Mouse (Mus musculus) brain, adult 10 weeks (tissue): ENCODE results near the gene Eno3. TPM values are rescaled to one million over a fixed set of nuclear protein-coding genes. Genes with fewer than 3 reads are reported as not detected.

Experiments used
- polyA plus RNA-seq: library from polyadenylated mRNA; stranded (reverse); fragments of 350-450 nt; fragmentation: Illumina TruSeq; extraction: RNeasy Lipid Tissue Mini Kit (QIAGEN cat#74804); gene quantifications from one replicate; pipeline ENCODE4 v1.2.3, GENCODE M21; 2015; ENCODE audit warnings: low read depth, low replicate concordance

Gene Eno3
- 11.5 TPM for polyA plus RNA-seq

DNA sequence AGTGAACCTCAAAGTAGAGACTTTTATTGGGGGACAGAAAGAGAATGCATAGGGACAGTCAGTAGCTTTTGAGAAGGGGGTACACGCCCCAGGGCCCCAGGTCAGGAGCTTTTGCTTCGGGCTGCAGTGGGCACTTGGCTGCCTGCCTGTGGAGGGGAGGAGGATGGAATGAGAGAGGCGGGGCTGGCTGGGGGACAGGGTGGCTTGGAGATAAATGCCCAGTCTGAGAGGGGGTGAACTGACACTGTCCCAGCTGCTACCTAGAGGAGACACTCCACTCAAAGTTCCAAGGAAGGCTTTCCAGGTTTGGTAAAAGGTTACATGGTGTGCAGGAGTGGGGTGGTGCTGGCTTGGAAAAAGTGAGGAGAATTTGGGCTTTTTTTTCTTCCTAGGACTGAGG lies at the start of gene Eno3:
Gene Eno3, plus strand, starts transcription at position 239 of the 400 bp plus-strand sequence.

GRCm38 (mm10) chr11:70615516-70616093 lies 41.4 kb upstream of the Eno3 start, which contains the start of gene 4930544D05Rik:
TSS of gene 4930544D05Rik (plus strand) at chr11:70615848.

DNA sequence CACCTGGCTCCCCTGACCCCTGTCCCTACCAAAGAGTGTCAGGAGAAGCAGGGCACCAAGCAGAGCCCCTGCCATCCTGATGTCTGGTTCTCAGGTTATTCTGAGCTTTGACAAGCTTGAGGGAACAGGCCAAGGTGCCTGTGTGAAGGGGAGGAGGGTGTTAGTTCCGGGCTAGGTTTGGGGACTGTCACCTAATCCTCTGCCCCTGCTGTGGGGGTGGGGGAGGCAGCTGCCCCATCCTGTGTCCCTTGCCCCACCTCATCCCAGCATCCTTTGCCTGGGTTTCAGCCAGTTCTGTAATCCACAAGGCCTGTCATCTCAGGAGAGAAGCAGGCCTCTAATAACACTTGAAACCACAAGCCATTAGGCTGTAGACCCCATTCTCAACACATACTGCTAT lies 37.9 kb upstream of the Eno3 start, which contains the start of gene Chrne:
Gene Chrne, minus strand, starts transcription at position 116 of the 400 bp plus-strand sequence.

GRCm38 (mm10) chr11:70638714-70639278 lies 18.2 kb upstream of the Eno3 start, which contains the start of gene Gp1ba:
TSS of gene Gp1ba (plus strand) at chr11:70639122.

DNA sequence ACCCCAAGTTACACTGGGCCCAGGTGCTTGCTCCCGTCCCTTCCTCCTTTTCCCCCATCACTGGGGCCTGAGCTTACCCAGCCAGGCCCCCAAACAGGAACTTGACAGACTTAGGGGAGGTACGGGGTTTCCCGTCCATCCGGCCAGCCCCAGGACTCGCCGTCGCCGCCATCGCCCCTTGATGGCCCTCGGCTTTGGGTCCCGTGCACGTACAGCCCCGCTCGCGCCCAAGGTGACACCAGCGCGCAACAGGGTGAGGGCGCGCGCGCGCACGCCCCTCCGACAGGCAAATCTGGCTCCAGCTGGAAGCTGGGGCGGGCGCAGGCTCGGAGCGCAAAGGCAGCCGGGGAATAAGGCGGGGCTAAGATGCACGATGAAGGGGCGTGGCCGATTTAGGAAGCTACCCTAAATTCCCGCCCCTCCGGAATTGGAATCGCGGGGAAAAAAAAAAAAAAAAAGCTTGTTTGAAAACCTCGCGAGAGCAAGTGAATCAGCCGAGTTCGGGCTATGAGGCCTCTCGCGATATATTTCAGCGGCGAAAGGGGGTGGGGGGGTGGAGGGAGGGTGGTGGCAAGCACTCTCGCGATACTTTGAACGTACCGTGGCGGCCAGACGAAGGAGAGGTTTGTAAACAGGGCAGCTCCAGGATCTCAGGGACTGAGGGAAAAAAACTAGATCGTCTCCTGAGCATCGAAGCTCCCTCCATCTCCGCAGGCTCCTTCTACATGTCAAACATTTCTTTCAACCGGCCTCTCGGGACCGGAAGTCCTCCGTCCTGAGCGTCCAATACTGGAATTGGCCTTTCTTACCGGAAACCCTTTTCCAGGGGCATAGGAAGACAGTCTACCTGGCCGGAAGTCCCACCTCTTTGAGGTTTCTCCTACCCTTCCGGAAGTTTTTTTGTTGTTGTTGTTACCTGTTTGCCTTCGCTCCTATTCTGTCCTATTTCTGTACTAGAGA lies 10.0 kb upstream of the Eno3 start, which contains the start of the genes Rnf167 and Slc25a11:
Gene Rnf167, plus strand, starts transcription at position 545 of the 960 bp plus-strand sequence.
Gene Slc25a11, minus strand, starts transcription at position 789 of the 960 bp plus-strand sequence.

DNA sequence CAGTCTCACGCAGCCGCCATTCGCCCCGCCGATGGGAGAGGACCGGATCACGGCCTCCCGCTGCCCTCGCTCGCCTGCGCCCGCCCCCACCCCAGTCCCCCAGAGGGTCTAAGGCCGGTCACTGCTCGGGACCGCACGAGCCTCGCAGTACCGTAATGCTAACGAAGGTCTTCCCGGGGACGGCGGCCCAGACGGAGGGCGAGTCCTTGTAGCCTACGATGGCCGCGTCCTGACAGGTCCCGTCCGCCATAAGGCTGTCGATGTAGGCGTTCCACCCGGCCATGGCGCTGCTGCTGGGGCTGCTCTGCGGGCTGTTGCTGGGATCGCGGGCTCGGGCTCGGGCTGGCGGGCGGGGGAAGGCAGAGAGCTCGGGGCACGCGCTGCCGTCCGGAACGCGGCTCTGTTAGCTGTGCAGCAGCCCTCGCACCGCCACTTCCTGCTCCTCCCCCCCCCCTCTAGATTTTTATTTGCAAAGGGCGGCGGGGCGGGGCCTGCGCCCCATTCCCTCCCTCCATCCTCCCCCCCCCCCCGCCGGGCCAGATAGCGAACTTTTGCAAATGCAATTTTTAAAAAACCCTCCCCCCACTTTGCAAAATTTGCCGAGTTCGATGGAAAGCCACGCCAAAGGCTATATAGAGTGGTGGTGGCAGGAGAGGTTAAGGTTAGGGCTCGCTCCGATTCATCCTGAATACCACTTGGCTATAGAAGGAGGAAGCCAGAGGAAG lies 2.6 kb upstream of the Eno3 start, which contains the start of gene Pfn1:
Gene Pfn1, minus strand, starts transcription at position 447 of the 725 bp plus-strand sequence.

GRCm38 (mm10) chr11:70668771-70669505 lies 11.9 kb downstream of the Eno3 start, which contains the start of gene Spag7:
TSS of gene Spag7 (minus strand) at chr11:70669416.

GRCm38 (mm10) chr11:70687601-70688199 lies 30.7 kb downstream of the Eno3 start, which contains the start of gene Camta2:
TSS of gene Camta2 (minus strand) at chr11:70688105.

DNA sequence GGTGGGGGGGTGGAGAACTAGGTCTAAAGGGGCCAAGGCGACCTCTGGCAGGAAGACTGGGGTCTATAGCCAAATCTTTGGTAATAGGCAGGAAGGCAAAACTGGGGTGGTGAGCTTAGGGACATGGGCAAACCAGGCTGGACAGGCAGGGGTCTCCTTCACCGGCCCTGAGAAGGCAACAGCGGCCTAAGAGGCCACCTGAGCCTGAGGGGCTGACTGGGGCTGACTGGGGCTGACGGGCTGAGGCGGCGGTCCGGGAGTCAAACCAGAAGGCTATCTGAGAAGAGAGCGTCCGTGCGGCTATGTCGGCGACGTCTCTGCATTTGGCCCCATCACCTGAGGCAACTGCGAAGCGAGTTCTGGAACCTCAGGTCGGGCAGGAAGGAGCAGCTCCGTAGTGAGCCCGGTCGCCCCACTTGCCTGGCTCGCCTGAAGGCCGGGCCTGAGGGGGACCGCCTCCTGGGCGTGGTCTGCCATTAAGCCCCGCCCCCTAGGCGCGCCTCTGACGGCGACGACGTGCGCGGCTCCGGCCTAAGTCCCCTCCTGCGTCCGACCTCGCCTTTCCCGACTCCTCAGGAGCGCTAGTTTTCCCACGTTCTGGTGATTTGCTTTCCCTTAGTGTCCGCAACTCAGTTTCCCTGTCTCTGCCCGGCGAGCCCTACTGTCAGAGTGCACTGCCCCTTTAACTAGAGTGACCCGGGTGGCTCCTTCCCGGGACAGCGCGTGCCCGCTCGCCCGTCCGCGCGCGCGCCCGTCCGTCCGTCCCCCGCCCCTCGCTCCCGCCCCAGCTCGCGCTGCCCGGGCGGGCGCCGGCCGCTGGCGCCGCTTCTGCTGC lies 42.9 kb downstream of the Eno3 start, which contains the start of the genes Inca1 and Kif1c:
Gene Inca1, minus strand, starts transcription at position 434 of the 835 bp plus-strand sequence.
Gene Kif1c, plus strand, starts transcription at position 827 of the 835 bp plus-strand sequence.

Other genes with a start within 250 kb of the Eno3 start
- 20.3 TPM for gene Pelp1, start 247.2 kb upstream of the Eno3 start, polyA plus RNA-seq
- 79.9 TPM for gene Arrb2, start 224.6 kb upstream of the Eno3 start, polyA plus RNA-seq
- gene Med11, start 205.3 kb upstream of the Eno3 start, polyA plus RNA-seq: 24.0 TPM
- gene Zmynd15, start 197.8 kb upstream of the Eno3 start, polyA plus RNA-seq: 0.36 TPM
- gene Cxcl16, start 197.2 kb upstream of the Eno3 start, polyA plus RNA-seq: 2.5 TPM
- 1.5 TPM for gene Tm4sf5, start 152.0 kb upstream of the Eno3 start, polyA plus RNA-seq
- not detected for gene Vmo1, start 142.6 kb upstream of the Eno3 start, polyA plus RNA-seq
- gene Gltpd2, start 138.0 kb upstream of the Eno3 start, polyA plus RNA-seq: not detected
- 328 TPM for gene Psmb6, start 131.8 kb upstream of the Eno3 start, polyA plus RNA-seq
- not detected for gene Gm40193, start 124.3 kb upstream of the Eno3 start, polyA plus RNA-seq
- gene Pld2, start 117.1 kb upstream of the Eno3 start, polyA plus RNA-seq: 15.0 TPM
- gene Mink1, start 94.3 kb upstream of the Eno3 start, polyA plus RNA-seq: 199 TPM
- not detected for gene 4930544D05Rik, start 41.4 kb upstream of the Eno3 start, polyA plus RNA-seq
- gene Chrne, start 38.0 kb upstream of the Eno3 start, polyA plus RNA-seq: not detected
- gene Gp1ba, start 18.1 kb upstream of the Eno3 start, polyA plus RNA-seq: not detected
- 88.6 TPM for gene Rnf167, start 10.0 kb upstream of the Eno3 start, polyA plus RNA-seq
- 157 TPM for gene Slc25a11, start 9.7 kb upstream of the Eno3 start, polyA plus RNA-seq
- gene Pfn1, start 2.6 kb upstream of the Eno3 start, polyA plus RNA-seq: 242 TPM
- gene Spag7, start 12.2 kb downstream of the Eno3 start, polyA plus RNA-seq: 82.8 TPM
- gene Camta2, start 30.9 kb downstream of the Eno3 start, polyA plus RNA-seq: 127 TPM
- 2.6 TPM for gene Inca1, start 43.0 kb downstream of the Eno3 start, polyA plus RNA-seq
- 51.5 TPM for gene Kif1c, start 43.3 kb downstream of the Eno3 start, polyA plus RNA-seq
- 16.0 TPM for gene Zfp3, start 107.0 kb downstream of the Eno3 start, polyA plus RNA-seq
- gene Scimp, start 155.4 kb downstream of the Eno3 start, polyA plus RNA-seq: not detected
- 62.1 TPM for gene Rabep1, start 187.6 kb downstream of the Eno3 start, polyA plus RNA-seq